Mouse (Mus musculus) CH12.LX (cell line): ENCODE measurements at regions not wholly inside any gene's neighbourhood (a gene's known extent, or its start where the extent isn't known, plus 50 kb on each side); places are given as distances from the start of the nearest gene placed in this dataset.
A peak's percentile ranks its signal among the peaks of the same experiment; 100 is the strongest.

Experiments
- DNase-seq: peaks from one replicate; pipeline ENCODE4 v3.0.0-alpha.2; 2013; ENCODE audit errors: extremely low read depth
- H3K27ac ChIP-seq: 2 replicates; pipeline ENCODE4 v1.5.1; 2012; ENCODE audit warnings: low read depth, mild to moderate bottlenecking, control low read depth, moderate library complexity; ENCODE audit not compliant: insufficient read depth
- H3K27me3 ChIP-seq: replicated peaks from 2 replicates; pipeline ENCODE3; 2012; ENCODE audit warnings: inconsistent platforms
- H3K36me3 ChIP-seq, 2 experiments: replicated peaks in 1 of 2; 2 replicates each; pipeline versions ENCODE3 to v1.6.1; 2012; ENCODE audit warnings: inconsistent platforms in 1 of 2, low read length in 1 of 2, mild to moderate bottlenecking in 1 of 2, mixed read lengths in 1 of 2, moderate library complexity in 1 of 2; ENCODE audit not compliant: control insufficient read depth in 1 of 2, insufficient read depth in 1 of 2
- H3K4me1 ChIP-seq, 2 experiments: 2 replicates each; pipeline ENCODE4 v1.6.1; 2012; ENCODE audit warnings: inconsistent platforms in 1 of 2, moderate library complexity in 1 of 2; ENCODE audit not compliant: insufficient read depth in 2 of 2, control insufficient read depth in 1 of 2
- H3K4me2 ChIP-seq: 2 replicates; pipeline ENCODE4 v1.6.1; 2012; ENCODE audit warnings: low read depth, mild to moderate bottlenecking, control low read depth; ENCODE audit not compliant: poor library complexity, insufficient read depth, severe bottlenecking
- H3K4me3 ChIP-seq, 3 experiments: fragments of 150-350 bp in 1 of 3; sonication (generic) in 1 of 3; replicated peaks in 1 of 3; 2 replicates each; pipeline versions ENCODE3 to v1.5.1; 2011 to 2012; ENCODE audit warnings: low read depth in 2 of 3, low read length in 2 of 3, mild to moderate bottlenecking in 2 of 3, moderate library complexity in 2 of 3, control low read depth in 1 of 3, improper control_type of control experiment in 1 of 3, inconsistent platforms in 1 of 3, mixed read lengths in 1 of 3; ENCODE audit not compliant: poor library complexity in 1 of 3
- H3K79me2 ChIP-seq: replicated peaks from 2 replicates; pipeline ENCODE4 v1.6.1; 2012; ENCODE audit warnings: mild to moderate bottlenecking, moderate library complexity; ENCODE audit not compliant: control insufficient read depth, poor library complexity, insufficient read depth, severe bottlenecking; ENCODE audit errors: extremely low read depth
- H3K9ac ChIP-seq: 2 replicates; pipeline ENCODE4 v1.6.1; 2012; ENCODE audit warnings: low read depth, mild to moderate bottlenecking, control low read depth, moderate library complexity; ENCODE audit not compliant: insufficient read depth
- H3K9me3 ChIP-seq: replicated peaks from 2 replicates; pipeline ENCODE3; 2012; ENCODE audit warnings: low read length, inconsistent platforms, mixed read lengths
- BHLHE40 ChIP-seq: IDR thresholded peaks from 2 replicates; pipeline ENCODE4 v1.6.1; 2011; ENCODE audit warnings: mild to moderate bottlenecking, low read depth, low read length, improper control_type of control experiment
- CHD1 ChIP-seq: IDR thresholded peaks from 2 replicates; pipeline ENCODE4 v1.6.1; 2012; ENCODE audit warnings: low read depth, low read length, improper control_type of control experiment, inconsistent platforms
- CHD2 ChIP-seq: IDR thresholded peaks from 2 replicates; pipeline ENCODE4 v1.6.1; 2011; ENCODE audit warnings: low read length, improper control_type of control experiment
- E2F4 ChIP-seq: IDR thresholded peaks from 2 replicates; pipeline ENCODE4 v1.6.1; 2011; ENCODE audit warnings: low read depth, low read length, improper control_type of control experiment; ENCODE audit not compliant: insufficient replicate concordance
- ELF1 ChIP-seq: IDR thresholded peaks from 2 replicates; pipeline ENCODE4 v1.6.1; 2014; ENCODE audit warnings: low read depth, mild to moderate bottlenecking, inconsistent platforms, low read length, improper control_type of control experiment
- ETS1 ChIP-seq: conservative IDR thresholded peaks from 2 replicates; pipeline ENCODE4 v1.6.1; 2012; ENCODE audit warnings: low read depth, mild to moderate bottlenecking, inconsistent platforms, low read length, improper control_type of control experiment, moderate library complexity
- GABPA ChIP-seq: IDR thresholded peaks from 2 replicates; pipeline ENCODE4 v1.6.1; 2012; ENCODE audit warnings: low read depth, low read length, improper control_type of control experiment, inconsistent platforms; ENCODE audit not compliant: insufficient replicate concordance
- HCFC1 ChIP-seq: IDR thresholded peaks from 2 replicates; pipeline ENCODE4 v1.6.1; 2012; ENCODE audit warnings: low read depth, mild to moderate bottlenecking, inconsistent platforms, low read length, improper control_type of control experiment
- JUND ChIP-seq: conservative IDR thresholded peaks from 2 replicates; pipeline ENCODE4 v1.6.1; 2011; ENCODE audit warnings: low read depth, low read length, improper control_type of control experiment
- KAT2A ChIP-seq: IDR thresholded peaks from 2 replicates; pipeline ENCODE4 v1.6.1; 2012; ENCODE audit warnings: low read length, improper control_type of control experiment, inconsistent platforms; ENCODE audit not compliant: insufficient replicate concordance
- MAX ChIP-seq: IDR thresholded peaks from 2 replicates; pipeline ENCODE4 v1.6.1; 2011; ENCODE audit warnings: low read length, improper control_type of control experiment
- MAZ ChIP-seq: IDR thresholded peaks from 2 replicates; pipeline ENCODE4 v1.6.1; 2012; ENCODE audit warnings: low read depth, mild to moderate bottlenecking, inconsistent platforms, low read length, improper control_type of control experiment, moderate library complexity
- MEF2A ChIP-seq: IDR thresholded peaks from 2 replicates; pipeline ENCODE4 v1.6.1; 2014; ENCODE audit warnings: low read depth, mild to moderate bottlenecking, inconsistent platforms, low read length, improper control_type of control experiment, borderline replicate concordance
- MXI1 ChIP-seq: IDR thresholded peaks from 2 replicates; pipeline ENCODE4 v1.6.1; 2011; ENCODE audit warnings: mild to moderate bottlenecking, low read depth, low read length, improper control_type of control experiment
- MYC ChIP-seq: IDR thresholded peaks from 2 replicates; pipeline ENCODE4 v1.6.1; 2011; ENCODE audit warnings: low read depth, mild to moderate bottlenecking, improper control_type of control experiment, low read length
- NELFE ChIP-seq: IDR thresholded peaks from 2 replicates; pipeline ENCODE4 v1.6.1; 2011; ENCODE audit warnings: low read depth, low read length, improper control_type of control experiment
- SIN3A ChIP-seq: IDR thresholded peaks from 2 replicates; pipeline ENCODE4 v1.6.1; 2012; ENCODE audit warnings: low read length, improper control_type of control experiment, inconsistent platforms
- TBP ChIP-seq: conservative IDR thresholded peaks from 2 replicates; pipeline ENCODE4 v1.6.1; 2011; ENCODE audit warnings: low read depth, low read length, improper control_type of control experiment
- TCF12 ChIP-seq: IDR thresholded peaks from 2 replicates; pipeline ENCODE4 v1.6.1; 2014; ENCODE audit warnings: low read depth, mild to moderate bottlenecking, inconsistent platforms, low read length, improper control_type of control experiment
- UBTF ChIP-seq: IDR thresholded peaks from 2 replicates; pipeline ENCODE4 v1.6.1; 2012; ENCODE audit warnings: low read depth, mild to moderate bottlenecking, inconsistent platforms, low read length, improper control_type of control experiment, moderate library complexity
- USF2 ChIP-seq: conservative IDR thresholded peaks from 2 replicates; pipeline ENCODE4 v1.6.1; 2011; ENCODE audit warnings: low read depth, low read length, improper control_type of control experiment
- ZC3H11A ChIP-seq: IDR thresholded peaks from 2 replicates; pipeline ENCODE4 v1.6.1; 2012; ENCODE audit warnings: low read depth, mild to moderate bottlenecking, inconsistent platforms, low read length, improper control_type of control experiment
- ZKSCAN1 ChIP-seq: IDR thresholded peaks from 2 replicates; pipeline ENCODE4 v1.6.1; 2012; ENCODE audit warnings: low read depth, inconsistent platforms, low read length, improper control_type of control experiment, borderline replicate concordance
- ZNF384 ChIP-seq: IDR thresholded peaks from 2 replicates; pipeline ENCODE4 v1.6.1; 2012; ENCODE audit warnings: low read depth, low read length, improper control_type of control experiment, inconsistent platforms
- dilution Hi-C: fragments of 300-500 bp; cut with MboI; formaldehyde crosslinking; loops from 2 replicates; pipeline ENCODE4 v1.14.3; 2020; ENCODE audit warnings: low sequenced_read_pairs; ENCODE audit not compliant: extremely low pct_unique_long_range_greater_than_20kb, extremely low pct_ligation_motif_present
- in situ Hi-C: fragments of 300-500 bp; cut with MboI; formaldehyde crosslinking; loops from 3 replicates; pipeline ENCODE4 v1.14.3; 2019; ENCODE audit warnings: low sequenced_read_pairs, low pct_ligation_motif_present, low pct_unique_long_range_greater_than_20kb, mixed read lengths

GRCm38 (mm10) chr19:37821671-37822190 lies 124.1 kb downstream of the Cyp26a1 start:
- peak; percentile 68 for DNase-seq
- TF ChIP-seq ZKSCAN1 (no peak), E2F4 (no peak), ETS1 (no peak), MXI1 (no peak), USF2 (no peak), UBTF (no peak), TBP (no peak)
- TF ChIP-seq, all 38 proteins: peak for 0
- Histone ChIP-seq H3K27ac (no peak overlapping the region), H3K9me3 (peaks cover 5% of the 10 kb centered on the region), H3K4me2 (no peak overlapping the region), H3K9ac (no peak overlapping the region), H3K4me1 (peaks cover 0 to 52% of the 10 kb centered on the region in 2 experiments; a peak in 2 of 4 replicates), H3K79me2 (no peaks in the 10 kb centered on the region), H3K4me3 (peak overlapping the region in 1 of 3 experiments; percentile 50), H3K36me3 (no peaks in the 10 kb centered on the region), H3K27me3 (no peaks in the 10 kb centered on the region)
- dilution Hi-C loops (no loop called here), in situ Hi-C loops (no loop called here)

GRCm38 (mm10) chr19:37824155-37824554 lies 126.6 kb downstream of the Cyp26a1 start:
- dilution Hi-C loops (no loop called here), in situ Hi-C loops (no loop called here)
- Histone ChIP-seq H3K36me3 (no peaks in the 10 kb centered on the region), H3K27ac (no peak overlapping the region), H3K4me3 (no peak overlapping the region), H3K79me2 (no peaks in the 10 kb centered on the region), H3K9ac (no peak overlapping the region), H3K4me2 (no peak overlapping the region), H3K4me1 (peaks cover 0 to 52% of the 10 kb centered on the region in 2 experiments; a peak in 2 of 4 replicates), H3K9me3 (no peaks in the 10 kb centered on the region), H3K27me3 (no peaks in the 10 kb centered on the region)
- no peak for TF ChIP-seq BHLHE40
- no peak for TF ChIP-seq SIN3A
- no peak for TF ChIP-seq CHD1
- TF ChIP-seq GABPA: no peak
- no peak for TF ChIP-seq CHD2
- peak; percentile 82 for TF ChIP-seq ZNF384
- DNase-seq: peak; percentile 53

GRCm38 (mm10) chr19:37831406-37831805 lies 133.8 kb downstream of the Cyp26a1 start:
- H3K27me3 ChIP-seq: no peaks in the 10 kb centered on the region
- no peak overlapping the region for H3K27ac ChIP-seq
- peaks cover 0 to 3% of the 10 kb centered on the region in 2 experiments; a peak in 2 of 4 replicates for H3K4me1 ChIP-seq
- no peak overlapping the region for H3K9ac ChIP-seq
- DNase-seq: no peak
- TF ChIP-seq ELF1 (no peak), MEF2A (no peak), ZKSCAN1 (no peak), TCF12 (no peak), NELFE (no peak), MAX (no peak), ZC3H11A (no peak), MXI1 (no peak), HCFC1 (no peak), CHD2 (no peak), ZNF384 (no peak), JUND (no peak), MYC (no peak), KAT2A (no peak), MAZ (no peak)
- TF ChIP-seq, all 38 proteins: peak for 0
- dilution Hi-C loops (no loop called here), in situ Hi-C loops (loop anchor here (25.0 kb wide), 1 partner anchor 119 kb away; no protein-coding TSS in a partner anchor)
- H3K4me3 ChIP-seq: no peak overlapping the region
- H3K4me2 ChIP-seq: no peak overlapping the region
- H3K36me3 ChIP-seq: no peaks in the 10 kb centered on the region
- no peaks in the 10 kb centered on the region for H3K9me3 ChIP-seq
- H3K79me2 ChIP-seq: no peaks in the 10 kb centered on the region
